Comparison of ENCODE assay signal across 8 mouse cellular contexts in the genomic region with DNA sequence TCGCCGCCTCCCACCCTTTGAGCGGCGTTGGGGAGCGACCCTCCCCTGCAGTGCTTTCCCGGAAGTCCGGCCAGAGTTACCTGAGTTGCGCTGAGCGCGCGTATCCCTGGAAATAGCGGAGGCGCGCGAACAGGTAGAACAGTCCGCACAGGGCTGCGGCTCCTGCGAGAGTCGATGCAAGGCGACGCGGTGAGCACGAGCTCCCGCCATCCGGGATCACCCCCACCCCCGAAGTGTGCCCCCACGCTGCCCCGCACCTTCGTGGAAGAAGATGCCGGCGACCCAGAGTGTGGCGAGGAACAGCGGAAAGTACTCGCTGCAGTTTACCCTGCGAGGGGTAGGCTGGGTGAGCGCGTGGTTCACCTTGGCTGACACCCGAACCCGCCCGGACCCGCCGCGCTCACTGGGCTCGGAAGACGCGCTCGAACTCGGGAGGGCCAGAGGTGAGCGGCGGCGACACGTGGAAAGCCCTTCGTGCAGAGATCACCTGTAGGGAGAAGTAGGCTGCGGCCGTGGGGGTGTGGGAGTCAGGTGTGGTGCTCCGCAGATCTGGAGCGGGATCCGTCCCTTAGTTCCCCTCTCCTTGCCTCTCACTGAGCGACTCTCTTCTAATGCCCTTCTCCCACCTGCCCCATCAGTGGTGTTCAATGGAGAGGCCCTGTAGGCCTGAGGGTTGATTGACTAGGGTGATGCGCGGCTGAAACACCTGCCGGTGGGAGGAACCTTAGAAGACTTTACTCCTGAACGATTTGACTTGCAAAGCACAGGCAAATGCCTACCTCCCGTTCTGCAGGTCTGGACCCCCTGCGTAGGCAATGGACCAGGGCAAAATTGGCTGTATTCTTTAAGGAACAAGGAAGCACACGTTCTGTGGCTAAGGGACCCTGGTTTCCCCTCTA. TPM values are rescaled to one million over a fixed set of nuclear protein-coding genes. Genes with fewer than 3 reads are reported as not detected.
DNase-seq lines count a peak whose midpoint lies in the region.

No protein-coding gene starts in this region.

- peaks cover 29% of the 10 kb centered on the region for H3K36me3 ChIP-seq in forebrain, embryonic 10.5 days (replicated peaks)
- H3K36me3 ChIP-seq in splenic B cell, adult 2 months (ENCODE audit: control insufficient read depth, insufficient read depth, low read length, poor library complexity, severe bottlenecking): no peaks in the 10 kb centered on the region

- peak; percentile 51 for DNase-seq in adrenal gland, postnatal 14 days
- DNase-seq in adrenal gland, postnatal 25 days: no peak
- peak; percentile 75 for DNase-seq in A20 (ENCODE audit: low read depth, low spot score)
- no peak for DNase-seq in forebrain, embryonic 10.5 days (ENCODE audit: extremely low spot score, low spot score)
- DNase-seq in kidney, postnatal 4 days: peak; percentile 52 to 68
- DNase-seq in splenic B cell, adult 2 months (ENCODE audit: low read depth, low spot score): peak; percentile 52
- DNase-seq in thymus, postnatal 25 days: no peak
- no peak for DNase-seq in cerebellum, adult 11-12 months

- H3K4me3 ChIP-seq in forebrain, embryonic 10.5 days: peak overlapping the region; percentile 76

- no peaks in the 10 kb centered on the region for H3K9me3 ChIP-seq in forebrain, embryonic 10.5 days

- under 1% methylated on average over 66 of the region's 66 CpGs for WGBS in forebrain, embryonic 10.5 days

- H3K4me1 ChIP-seq in forebrain, embryonic 10.5 days: peaks cover 20% of the 10 kb centered on the region

- peaks cover 56% of the 10 kb centered on the region for H3K27me3 ChIP-seq in forebrain, embryonic 10.5 days (ENCODE audit: poor library complexity, severe bottlenecking)
- H3K27me3 ChIP-seq in splenic B cell, adult 2 months (ENCODE audit: control insufficient read depth, insufficient read depth, low read length, poor library complexity, severe bottlenecking): no peaks in the 10 kb centered on the region

- H3K27ac ChIP-seq in forebrain, embryonic 10.5 days: peak overlapping the region; percentile 72

RNA-seq across cellular contexts. Expression of gene Ltc4s, which starts 1.2 kb away (rescaled TPM):
- 10.4 and 11.3 TPM in 2 replicates for total RNA-seq in adrenal gland, postnatal 14 days (2021)
- 6.2 and 7.5 TPM in 2 replicates for total RNA-seq in adrenal gland, postnatal 25 days (2021)
- 0.79 and 1.1 TPM in 2 replicates for polyA plus RNA-seq in forebrain, embryonic 10.5 days (2016; fragmentation: Nextera tagmentation; extraction: Ambion mirVana)

RNA-seq across cellular contexts. Expression of gene Mgat4b, which starts 26.5 kb away (rescaled TPM):
- total RNA-seq in adrenal gland, postnatal 14 days (2021): 103 and 113 TPM in 2 replicates
- total RNA-seq in adrenal gland, postnatal 25 days (2021): 138 and 161 TPM in 2 replicates
- polyA plus RNA-seq in forebrain, embryonic 10.5 days (2016; fragmentation: Nextera tagmentation; extraction: Ambion mirVana): 10.8 and 13.2 TPM in 2 replicates

RNA-seq across cellular contexts. Expression of gene Sqstm1, which starts 26.6 kb away (rescaled TPM):
- total RNA-seq in adrenal gland, postnatal 14 days (2021): 356 and 366 TPM in 2 replicates
- 784 and 1,020 TPM in 2 replicates for total RNA-seq in adrenal gland, postnatal 25 days (2021)
- polyA plus RNA-seq in forebrain, embryonic 10.5 days (2016; fragmentation: Nextera tagmentation; extraction: Ambion mirVana): 117 and 122 TPM in 2 replicates

RNA-seq across cellular contexts. Expression of gene Maml1, which starts 54.9 kb away (rescaled TPM):
- total RNA-seq in adrenal gland, postnatal 14 days (2021): 24.0 and 25.1 TPM in 2 replicates
- 28.4 and 29.5 TPM in 2 replicates for total RNA-seq in adrenal gland, postnatal 25 days (2021)
- 5.4 and 5.8 TPM in 2 replicates for polyA plus RNA-seq in forebrain, embryonic 10.5 days (2016; fragmentation: Nextera tagmentation; extraction: Ambion mirVana)

Comparison
In these comparisons a context has a peak if more than half of its experiments do, and no peak if none do; other contexts are left out.
1. DNase-seq: peak in adrenal gland, postnatal 14 days (single experiment), A20 (single experiment), kidney, postnatal 4 days (2 of 2) and splenic B cell, adult 2 months (single experiment); none in adrenal gland, postnatal 25 days (single experiment), forebrain, embryonic 10.5 days (single experiment), thymus, postnatal 25 days (single experiment) and cerebellum, adult 11-12 months (single experiment).